Mouse (Mus musculus): ENCODE results near the gene Slc9a9.

DNA sequence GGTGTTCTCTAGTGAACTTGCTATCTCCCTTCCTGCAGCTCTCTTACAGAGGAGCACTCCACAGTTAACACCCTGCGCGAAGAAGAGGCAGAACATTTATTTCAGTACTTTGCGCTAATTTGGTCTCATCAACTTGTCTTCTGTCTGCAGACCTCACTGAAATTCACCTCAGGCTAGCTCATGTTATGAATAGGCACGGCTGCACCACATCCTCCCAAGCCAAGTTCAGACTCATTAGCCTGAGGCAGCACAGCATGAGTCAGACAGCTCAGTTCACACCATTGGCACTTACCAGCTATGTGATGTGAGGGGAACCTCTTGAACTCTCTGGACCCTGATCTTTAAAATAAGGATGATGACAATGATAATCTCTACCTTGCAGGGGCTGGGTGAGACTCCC is 482.0 kb downstream of the Slc9a9 start:
- TF ChIP-seq CTCF (IDR thresholded peaks at IDR 0.05; ENCODE audit: control insufficient read depth, insufficient read depth, low read length) (no peak), POLR2A (IDR thresholded peaks at IDR 0.05; ENCODE audit: borderline replicate concordance, control insufficient read depth, low read depth, low read length) (no peak)

Measured in bone marrow, adult 2 months (tissue).